Comparison of ENCODE assay signal across 8 mouse cellular contexts in genomic region chr11:106677910-106678591, GRCm38 (mm10).
DNase-seq lines count a peak whose midpoint lies in the region.

No protein-coding gene starts in this region.

- peaks cover 19% of the 10 kb centered on the region for H3K4me1 ChIP-seq in hindbrain, embryonic 10.5 days (replicated peaks)

- peak; percentile 75 for DNase-seq in MN1 (ENCODE audit: low spot score)
- peak; percentile 91 for DNase-seq in adrenal gland, postnatal 25 days
- DNase-seq in frontal cortex, postnatal 14 days (ENCODE audit: low spot score in 2 of 2) = peak; percentile 58 to 70
- peak; percentile 86 for DNase-seq in heart, postnatal 25 days (ENCODE audit: low spot score)
- DNase-seq in left cerebral cortex, postnatal 10 days (ENCODE audit: extremely low spot score in 1 of 2, low spot score in 2 of 2) = peak; percentile 79 to 84
- DNase-seq in right cerebral cortex, postnatal 25 days = peak; percentile 31
- DNase-seq in embryo, embryonic 9.5 days (ENCODE audit: extremely low spot score) = no peak
- DNase-seq in hindbrain, embryonic 10.5 days (ENCODE audit: low spot score) = no peak

- H3K36me3 ChIP-seq in hindbrain, embryonic 10.5 days = no peaks in the 10 kb centered on the region

- 0 out of 2 replicates have a peak, but pooled peaks cover 3% of the 10 kb centered on the region for H3K27me3 ChIP-seq in hindbrain, embryonic 10.5 days (ENCODE audit: insufficient read depth, poor library complexity, severe bottlenecking)

- H3K9me3 ChIP-seq in hindbrain, embryonic 10.5 days = no peaks in the 10 kb centered on the region

- 87% methylated on average over 10 of the region's 10 CpGs for WGBS in hindbrain, embryonic 10.5 days

- H3K4me3 ChIP-seq in hindbrain, embryonic 10.5 days = no peak overlapping the region

- intact Hi-C loops in heart, postnatal 25 days (cut with DNase I) = no loop called here
- intact Hi-C loops in left cerebral cortex, postnatal 10 days (cut with DNase I) = no loop called here

- H3K27ac ChIP-seq in hindbrain, embryonic 10.5 days = no peak overlapping the region

Comparison
In these comparisons a context has a peak if more than half of its experiments do, and no peak if none do; other contexts are left out.
1. DNase-seq: peak in MN1 (single experiment), adrenal gland, postnatal 25 days (single experiment), frontal cortex, postnatal 14 days (2 of 2), heart, postnatal 25 days (single experiment), left cerebral cortex, postnatal 10 days (2 of 2) and right cerebral cortex, postnatal 25 days (single experiment); none in embryo, embryonic 9.5 days (single experiment) and hindbrain, embryonic 10.5 days (single experiment).